Mouse (Mus musculus): ENCODE results near the gene Olfr1012. TPM values are rescaled to one million over a fixed set of nuclear protein-coding genes. Genes with fewer than 3 reads are reported as not detected.
"Not testable (repeated sequence)": the region's sequence is repeated elsewhere in the genome, so short reads cannot be mapped to it uniquely, and the experiment has no call there.

Gene Olfr1012
- polyA plus RNA-seq (2016; fragmentation: Nextera tagmentation; extraction: Ambion mirVana): not detected in 2 replicates

DNA sequence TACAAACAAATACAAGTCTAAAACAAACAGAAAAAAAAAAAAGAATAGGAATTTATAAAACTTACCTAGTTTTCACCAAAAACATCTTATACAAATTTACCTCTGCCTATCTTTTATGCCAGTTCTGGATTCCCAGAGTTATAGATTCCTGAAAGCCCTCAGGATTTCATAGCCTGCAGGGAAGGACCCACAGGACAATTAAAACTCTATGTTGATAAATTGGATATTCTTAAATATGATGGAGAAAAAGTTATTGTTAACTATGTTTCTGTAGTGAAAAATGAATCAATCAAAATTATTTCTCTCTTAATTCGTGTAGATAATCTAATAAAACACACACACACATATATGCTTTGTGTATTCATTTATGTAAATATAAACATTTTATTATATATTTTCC is at the start of gene Olfr1012:
TSS of gene Olfr1012 (minus strand) at position 101 of the 400 bp plus-strand sequence.
- no peaks in the 10 kb centered on the region for H3K4me1 ChIP-seq
- H3K27me3 ChIP-seq: no peaks in the 10 kb centered on the region
- WGBS: 74% methylated on average over 1 of the region's 1 CpGs
- no peak within 1 kb of the TSS for H3K4me3 ChIP-seq
- no peaks in the 10 kb centered on the region for H3K36me3 ChIP-seq
- ATAC-seq (ENCODE audit: insufficient number of reproducible peaks, insufficient read depth, low FRiP score, low TSS enrichment): no peak
- H3K9me3 ChIP-seq: no peaks in the 10 kb centered on the region
- no peak within 1 kb of the TSS for H3K9ac ChIP-seq
- no peak within 1 kb of the TSS for H3K4me2 ChIP-seq (replicated peaks)
- H3K27ac ChIP-seq: no peak within 1 kb of the TSS

DNA sequence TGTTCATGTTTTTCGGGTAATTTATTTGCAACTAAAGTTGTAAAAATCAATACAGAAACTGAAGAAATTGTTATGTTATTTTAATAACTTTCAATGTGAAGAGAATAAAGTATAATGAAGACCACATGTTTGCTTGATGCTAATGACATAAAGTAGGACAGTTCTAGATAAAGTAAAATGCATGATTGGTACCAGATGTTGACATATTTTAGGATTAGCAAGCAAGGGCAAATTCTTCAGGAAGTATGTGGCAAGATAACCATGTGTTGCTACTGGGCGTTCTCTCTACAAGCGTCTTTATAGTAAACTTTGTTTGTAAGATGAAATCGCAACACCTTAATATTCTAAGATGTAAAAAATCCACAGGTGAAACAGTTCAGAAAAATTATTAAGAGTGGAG is 41.9 kb upstream of the Olfr1012 start:
- WGBS: 43% methylated on average over 4 of the region's 4 CpGs
- H3K4me3 ChIP-seq: no peak overlapping the region
- ATAC-seq (ENCODE audit: insufficient number of reproducible peaks, insufficient read depth, low FRiP score, low TSS enrichment): no peak

DNA sequence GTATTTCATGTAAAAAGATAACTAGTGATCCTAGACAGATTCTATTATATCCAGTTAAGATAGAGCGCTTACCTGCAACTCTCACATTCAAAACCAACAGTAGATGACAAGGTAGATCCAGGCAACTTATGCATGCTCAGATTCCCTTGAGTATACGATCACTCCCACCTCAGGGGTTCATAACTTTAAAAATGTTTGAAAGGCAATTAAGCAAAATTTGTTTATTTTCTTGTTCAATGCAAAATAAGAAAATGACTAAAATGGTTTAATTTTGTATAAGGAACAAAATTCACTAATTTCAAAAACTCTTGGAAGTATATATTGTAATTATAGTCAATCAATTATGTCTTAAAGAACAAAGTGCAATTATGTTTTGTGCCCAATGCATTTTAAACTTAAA is 39.9 kb upstream of the Olfr1012 start, which contains the start of gene Olfr1016:
TSS of gene Olfr1016 (minus strand) at position 101 of the 400 bp plus-strand sequence.
- Histone ChIP-seq H3K4me2 (replicated peaks) (no peak within 1 kb of the TSS), H3K27me3 (no peaks in the 10 kb centered on the region), H3K4me3 (no peak within 1 kb of the TSS), H3K36me3 (no peaks in the 10 kb centered on the region), H3K9me3 (no peaks in the 10 kb centered on the region), H3K9ac (no peak within 1 kb of the TSS), H3K27ac (no peak within 1 kb of the TSS), H3K4me1 (no peaks in the 10 kb centered on the region)
- WGBS: 94% methylated on average over 2 of the region's 2 CpGs
- no peak for ATAC-seq (ENCODE audit: insufficient number of reproducible peaks, insufficient read depth, low FRiP score, low TSS enrichment)

More for the DNA sequence above, 41.9 kb upstream of the Olfr1012 start:
- Histone ChIP-seq H3K27me3 (no peaks in the 10 kb centered on the region), H3K36me3 (no peaks in the 10 kb centered on the region), H3K27ac (no peak overlapping the region), H3K9me3 (no peaks in the 10 kb centered on the region), H3K4me2 (replicated peaks) (no peak overlapping the region), H3K9ac (no peak overlapping the region), H3K4me1 (no peaks in the 10 kb centered on the region)

DNA sequence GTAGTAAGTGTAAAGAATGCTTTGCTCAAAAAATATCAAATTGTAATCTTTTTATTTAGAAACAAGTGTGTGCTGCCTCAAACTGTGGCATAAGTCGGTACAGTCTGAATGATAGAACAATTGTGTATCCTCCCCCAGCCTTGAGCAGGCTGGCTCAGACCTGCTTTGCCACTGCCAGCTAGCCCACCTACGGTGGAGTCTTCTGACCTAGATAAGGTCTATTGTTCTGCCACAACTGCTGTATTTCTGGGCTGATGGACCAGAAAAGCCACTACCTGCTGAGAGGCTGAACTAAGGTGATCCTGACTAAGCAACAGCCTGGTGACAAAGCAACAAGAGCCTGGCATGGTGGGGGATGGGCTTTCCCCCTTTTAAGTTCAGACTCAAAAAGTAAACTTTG is 29.8 kb upstream of the Olfr1012 start:
- WGBS: 37% methylated on average over 2 of the region's 2 CpGs
- Histone ChIP-seq H3K9me3 (no peaks in the 10 kb centered on the region), H3K9ac (no peak overlapping the region), H3K4me2 (replicated peaks) (no peak overlapping the region), H3K4me3 (no peak overlapping the region), H3K36me3 (no peaks in the 10 kb centered on the region), H3K27ac (no peak overlapping the region), H3K27me3 (no peaks in the 10 kb centered on the region), H3K4me1 (no peaks in the 10 kb centered on the region)
- ATAC-seq (ENCODE audit: insufficient number of reproducible peaks, insufficient read depth, low FRiP score, low TSS enrichment): no peak

DNA sequence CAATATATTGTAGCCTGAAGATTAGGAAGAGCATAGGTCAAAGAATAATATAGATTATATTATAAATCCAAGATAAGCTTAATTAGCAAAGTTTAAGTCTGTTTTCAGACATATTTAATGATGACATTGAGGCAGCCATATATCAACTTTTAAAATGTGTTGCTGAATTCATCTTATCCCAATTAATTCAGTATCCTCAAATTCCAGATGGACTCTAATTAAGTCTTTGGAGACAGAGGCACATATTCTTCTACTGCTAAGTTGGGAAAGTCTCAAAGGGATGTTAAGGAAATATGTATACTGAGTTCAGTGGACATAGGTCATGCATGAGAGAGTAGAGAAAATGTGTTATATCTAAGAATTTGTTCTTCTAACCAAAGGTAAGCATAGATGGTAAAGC is 19.2 kb upstream of the Olfr1012 start, which contains the start of gene Olfr1015:
TSS of gene Olfr1015 (plus strand) at position 301 of the 400 bp plus-strand sequence.
- no peaks in the 10 kb centered on the region for H3K9me3 ChIP-seq
- H3K36me3 ChIP-seq: no peaks in the 10 kb centered on the region
- H3K27me3 ChIP-seq: no peaks in the 10 kb centered on the region
- no peak for ATAC-seq (ENCODE audit: insufficient number of reproducible peaks, insufficient read depth, low FRiP score, low TSS enrichment)
- H3K27ac ChIP-seq: no peak within 1 kb of the TSS
- H3K9ac ChIP-seq: no peak within 1 kb of the TSS
- H3K4me3 ChIP-seq: no peak within 1 kb of the TSS
- H3K4me2 ChIP-seq (replicated peaks): no peak within 1 kb of the TSS
- H3K4me1 ChIP-seq: no peaks in the 10 kb centered on the region

DNA sequence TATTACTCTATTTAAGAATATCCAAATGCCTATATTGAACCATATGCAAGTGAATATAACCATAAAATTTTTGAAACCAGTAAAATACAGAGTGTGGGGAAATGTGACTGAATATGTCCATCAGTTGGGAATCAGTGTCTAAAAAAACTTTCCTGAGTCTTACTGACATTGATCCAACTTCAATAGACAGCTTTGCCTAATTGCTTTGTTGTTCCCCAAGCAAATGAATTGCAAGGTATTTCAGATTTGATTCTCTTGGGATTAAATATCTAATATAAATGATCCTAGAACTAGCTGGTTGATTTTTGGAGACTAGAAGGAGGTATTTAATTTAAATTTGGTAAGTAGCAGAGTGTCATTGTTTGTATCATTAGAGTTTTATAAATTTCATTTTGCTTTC is 9.8 kb upstream of the Olfr1012 start, which contains the start of gene Olfr1014:
TSS of gene Olfr1014 (plus strand) at position 301 of the 400 bp plus-strand sequence.
- Histone ChIP-seq H3K4me3 (no peak within 1 kb of the TSS), H3K4me1 (no peaks in the 10 kb centered on the region), H3K4me2 (replicated peaks) (no peak within 1 kb of the TSS), H3K9ac (no peak within 1 kb of the TSS), H3K36me3 (no peaks in the 10 kb centered on the region), H3K9me3 (no peaks in the 10 kb centered on the region), H3K27me3 (no peaks in the 10 kb centered on the region), H3K27ac (no peak within 1 kb of the TSS)
- ATAC-seq (ENCODE audit: insufficient number of reproducible peaks, insufficient read depth, low FRiP score, low TSS enrichment): no peak

DNA sequence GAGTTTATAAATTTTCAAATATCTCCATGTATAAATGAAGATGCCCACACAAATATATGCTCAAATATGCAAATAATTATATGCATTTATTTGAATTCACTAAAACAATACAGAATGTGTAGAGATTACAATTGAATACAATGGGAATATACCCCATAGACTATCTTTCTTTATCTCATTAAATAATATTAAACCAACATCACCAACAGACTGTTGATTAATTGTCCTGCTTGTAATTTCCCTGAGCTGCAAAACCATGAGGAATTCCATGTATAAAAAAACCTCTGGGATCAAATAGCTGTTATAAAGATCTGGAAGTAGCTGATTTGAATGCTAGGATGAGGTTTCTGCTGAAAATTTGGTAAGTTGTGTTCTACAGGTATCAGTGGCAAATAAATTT is 4.2 kb upstream of the Olfr1012 start, which contains the start of gene Olfr1013:
TSS of gene Olfr1013 (plus strand) at position 301 of the 400 bp plus-strand sequence.
- no peak within 1 kb of the TSS for H3K27ac ChIP-seq
- no peak within 1 kb of the TSS for H3K4me2 ChIP-seq (replicated peaks)
- no peaks in the 10 kb centered on the region for H3K36me3 ChIP-seq
- H3K4me1 ChIP-seq: no peaks in the 10 kb centered on the region
- no peaks in the 10 kb centered on the region for H3K9me3 ChIP-seq
- H3K4me3 ChIP-seq: no peak within 1 kb of the TSS
- no peaks in the 10 kb centered on the region for H3K27me3 ChIP-seq
- no peak within 1 kb of the TSS for H3K9ac ChIP-seq
- ATAC-seq (ENCODE audit: insufficient number of reproducible peaks, insufficient read depth, low FRiP score, low TSS enrichment): no peak

DNA sequence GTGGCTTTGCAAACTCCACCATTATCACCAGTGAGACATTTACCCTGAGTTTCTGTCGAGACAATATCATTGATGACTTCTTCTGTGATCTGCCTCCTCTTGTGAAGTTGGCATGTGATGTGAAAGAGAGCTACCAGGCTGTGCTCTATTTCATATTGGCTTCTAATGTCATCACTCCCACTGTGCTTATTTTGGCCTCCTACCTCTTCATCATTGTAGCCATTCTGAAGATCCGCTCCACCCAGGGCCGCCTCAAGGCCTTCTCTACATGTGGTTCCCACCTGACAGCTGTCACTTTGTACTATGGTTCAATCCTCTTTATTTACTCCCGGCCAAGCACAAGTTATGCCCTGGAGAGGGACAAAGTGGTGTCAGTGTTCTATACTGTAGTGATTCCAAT is 8.7 kb downstream of the Olfr1012 start:
- WGBS: 83% methylated on average over 4 of the region's 4 CpGs
- Histone ChIP-seq H3K9me3 (no peaks in the 10 kb centered on the region), H3K4me1 (no peaks in the 10 kb centered on the region), H3K36me3 (no peaks in the 10 kb centered on the region), H3K4me2 (replicated peaks) (no peak overlapping the region), H3K9ac (no peak overlapping the region), H3K27ac (no peak overlapping the region), H3K4me3 (no peak overlapping the region), H3K27me3 (no peaks in the 10 kb centered on the region)
- ATAC-seq (ENCODE audit: insufficient number of reproducible peaks, insufficient read depth, low FRiP score, low TSS enrichment): no peak

DNA sequence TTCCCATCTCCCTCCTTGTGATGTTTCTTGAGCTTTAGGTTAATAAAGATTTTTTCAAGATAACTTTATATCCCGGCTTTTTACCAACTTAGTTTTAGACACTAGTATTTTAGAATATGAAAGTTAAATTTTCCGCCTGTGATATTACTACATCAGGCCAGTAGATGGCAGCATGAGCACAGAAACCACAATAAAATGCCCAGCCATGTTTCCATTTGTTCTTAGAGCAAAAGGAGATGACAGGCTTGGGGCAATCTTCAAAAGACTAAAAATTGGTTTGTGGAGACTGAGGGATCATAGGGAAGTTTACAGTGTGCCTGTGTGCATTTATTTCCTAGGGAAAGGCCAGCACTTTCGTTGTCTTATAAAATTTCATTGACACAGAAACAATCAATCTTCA is 36.8 kb downstream of the Olfr1012 start:
- no peak for ATAC-seq (ENCODE audit: insufficient number of reproducible peaks, insufficient read depth, low FRiP score, low TSS enrichment)
- no peaks in the 10 kb centered on the region for H3K27me3 ChIP-seq
- H3K4me3 ChIP-seq: no peak overlapping the region
- H3K27ac ChIP-seq: no peak overlapping the region
- H3K4me1 ChIP-seq: no peaks in the 10 kb centered on the region
- no peak overlapping the region for H3K9ac ChIP-seq
- no peaks in the 10 kb centered on the region for H3K9me3 ChIP-seq
- no peak overlapping the region for H3K4me2 ChIP-seq (replicated peaks)
- no peaks in the 10 kb centered on the region for H3K36me3 ChIP-seq
- 14% methylated on average over 3 of the region's 3 CpGs for WGBS

DNA sequence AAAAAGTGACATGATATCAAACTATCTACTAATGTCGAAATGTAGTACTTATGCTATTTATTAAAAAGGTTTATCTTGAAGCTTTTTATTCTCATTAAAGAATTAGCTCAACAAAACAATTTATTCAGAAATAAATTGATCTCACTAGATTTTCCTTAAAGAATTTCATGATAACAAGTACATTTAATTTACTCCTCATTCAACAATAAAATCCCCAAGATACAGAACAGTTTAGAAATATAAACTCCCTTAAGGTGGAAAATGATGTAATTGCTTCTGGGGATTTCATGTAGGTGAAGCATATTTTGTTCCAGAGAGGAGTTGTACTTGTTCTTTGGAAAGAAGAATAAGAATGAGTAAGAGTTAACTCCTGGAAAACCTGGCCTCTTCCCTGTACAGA is 47.4 kb downstream of the Olfr1012 start, which contains the start of gene Olfr1009:
TSS of gene Olfr1009 (plus strand) at position 301 of the 400 bp plus-strand sequence.
- Histone ChIP-seq H3K36me3 (no peaks in the 10 kb centered on the region), H3K27me3 (no peaks in the 10 kb centered on the region), H3K4me3 (no peak within 1 kb of the TSS), H3K4me2 (replicated peaks) (no peak within 1 kb of the TSS), H3K4me1 (no peaks in the 10 kb centered on the region), H3K27ac (no peak within 1 kb of the TSS), H3K9ac (no peak within 1 kb of the TSS), H3K9me3 (no peaks in the 10 kb centered on the region)
- 91% methylated on average over 1 of the region's 1 CpGs for WGBS
- ATAC-seq (ENCODE audit: insufficient number of reproducible peaks, insufficient read depth, low FRiP score, low TSS enrichment): no peak

DNA sequence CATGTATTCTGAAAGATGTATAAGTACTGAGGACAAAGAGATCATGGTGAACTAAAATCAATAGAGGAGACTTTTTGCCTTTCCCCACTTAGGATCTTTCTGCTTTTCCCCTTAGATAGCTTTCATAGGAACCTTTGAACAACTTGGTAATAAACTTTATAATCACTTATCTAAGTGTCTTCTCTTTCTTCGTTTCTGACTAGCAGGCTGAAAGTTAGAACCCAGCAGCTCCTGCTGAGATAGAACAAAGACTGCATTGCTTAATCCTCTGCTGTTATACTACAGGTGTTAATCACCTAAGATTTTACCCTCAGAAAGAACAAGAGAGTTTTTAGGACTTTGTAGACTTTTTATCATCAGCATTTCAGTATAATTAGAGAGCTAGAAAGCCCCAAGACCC is 51.4 kb downstream of the Olfr1012 start:
- no peak for ATAC-seq (ENCODE audit: insufficient number of reproducible peaks, insufficient read depth, low FRiP score, low TSS enrichment)
- H3K4me2 ChIP-seq (replicated peaks): no peak overlapping the region
- H3K36me3 ChIP-seq: no peaks in the 10 kb centered on the region
- H3K27ac ChIP-seq: no peak overlapping the region
- no peaks in the 10 kb centered on the region for H3K27me3 ChIP-seq
- H3K4me3 ChIP-seq: no peak overlapping the region
- no peaks in the 10 kb centered on the region for H3K9me3 ChIP-seq
- H3K9ac ChIP-seq: no peak overlapping the region
- H3K4me1 ChIP-seq: no peaks in the 10 kb centered on the region
- 33% methylated on average over 1 of the region's 1 CpGs for WGBS

DNA sequence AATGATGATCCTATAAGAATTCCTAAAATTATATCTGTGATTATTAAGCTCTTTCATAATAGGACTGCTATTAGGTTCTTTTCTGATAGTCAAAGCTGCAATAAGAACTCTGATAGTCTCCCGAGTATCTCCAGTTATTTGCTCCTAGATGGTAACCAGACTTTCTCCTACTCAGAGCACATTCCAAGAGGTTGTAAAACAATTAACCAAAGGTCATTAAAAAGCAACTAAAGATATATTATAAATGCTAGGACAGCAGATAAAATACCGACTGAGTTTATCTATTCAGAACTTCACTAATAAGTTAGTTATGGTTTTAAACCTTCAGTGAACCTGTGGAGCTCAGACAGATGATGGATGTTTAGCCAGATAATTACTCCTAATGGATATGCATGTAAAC is 51.9 kb downstream of the Olfr1012 start:
- not testable (repeated sequence) for H3K36me3 ChIP-seq; H3K9me3 ChIP-seq; ATAC-seq (ENCODE audit: insufficient number of reproducible peaks, insufficient read depth, low FRiP score, low TSS enrichment); H3K4me2 ChIP-seq (replicated peaks); H3K9ac ChIP-seq; H3K27ac ChIP-seq; H3K4me1 ChIP-seq; H3K4me3 ChIP-seq; H3K27me3 ChIP-seq
- 77% methylated on average over 2 of the region's 2 CpGs for WGBS

Data from embryonic facial prominence, embryonic 12.5 days (tissue).